Mouse (Mus musculus) right cerebral cortex, postnatal 36 days (tissue): ENCODE results near the gene Mcoln3.

Source experiments
- DNase-seq, 2 experiments: peaks; one replicate each; pipeline ENCODE4 v3.0.0; 2022; ENCODE audit warnings: low spot score in 2 of 2, mixed read lengths in 1 of 2

Mcoln3 gene

GRCm38 (mm10) chr3:146117258-146117996 is at the start of gene Mcoln3:
Gene Mcoln3, plus strand, starts transcription at chr3:146117450.
- no peak for DNase-seq

- no peak for DNase-seq
Observed at GRCm38 (mm10) chr3:146069276-146069675, 48.0 kb upstream of the Mcoln3 start.

GRCm38 (mm10) chr3:146072780-146073179 is 44.5 kb upstream of the Mcoln3 start:
- DNase-seq: no peak

- no peak for DNase-seq
Observed at GRCm38 (mm10) chr3:146080241-146080640, 37.0 kb upstream of the Mcoln3 start.

- no peak for DNase-seq
Observed at GRCm38 (mm10) chr3:146090988-146091657, 26.1 kb upstream of the Mcoln3 start.

GRCm38 (mm10) chr3:146095066-146095465 is 22.2 kb upstream of the Mcoln3 start:
- no peak for DNase-seq

- DNase-seq: no peak
Observed at GRCm38 (mm10) chr3:146096986-146097385, 20.3 kb upstream of the Mcoln3 start.

GRCm38 (mm10) chr3:146097861-146098260 is 19.4 kb upstream of the Mcoln3 start:
- DNase-seq: no peak

- DNase-seq: no peak
Observed at GRCm38 (mm10) chr3:146099925-146100324, 17.3 kb upstream of the Mcoln3 start.

GRCm38 (mm10) chr3:146102049-146102448 is 15.2 kb upstream of the Mcoln3 start:
- DNase-seq: no peak

GRCm38 (mm10) chr3:146107116-146107849 is 10.0 kb upstream of the Mcoln3 start:
- DNase-seq: no peak

GRCm38 (mm10) chr3:146107921-146108571 is 9.2 kb upstream of the Mcoln3 start, which contains the start of gene Wdr63:
Gene Wdr63, minus strand, starts transcription at chr3:146108130.
- peak; percentile 48 to 73 for DNase-seq

GRCm38 (mm10) chr3:146108945-146109344 is 8.3 kb upstream of the Mcoln3 start:
- no peak for DNase-seq

GRCm38 (mm10) chr3:146110358-146110757 is 6.9 kb upstream of the Mcoln3 start:
- DNase-seq: no peak

GRCm38 (mm10) chr3:146110916-146111315 is 6.3 kb upstream of the Mcoln3 start:
- no peak for DNase-seq

- no peak for DNase-seq
Observed at GRCm38 (mm10) chr3:146117997-146118457, 777 bp downstream of the Mcoln3 start.

- DNase-seq: no peak
Observed at GRCm38 (mm10) chr3:146121310-146122124, 4.3 kb downstream of the Mcoln3 start.

GRCm38 (mm10) chr3:146122125-146122420 is 4.8 kb downstream of the Mcoln3 start:
- DNase-seq: no peak

- no peak for DNase-seq
Observed at GRCm38 (mm10) chr3:146122807-146123463, 5.7 kb downstream of the Mcoln3 start.

GRCm38 (mm10) chr3:146123464-146123825 is 6.2 kb downstream of the Mcoln3 start:
- no peak for DNase-seq

GRCm38 (mm10) chr3:146127205-146127604 is 10.0 kb downstream of the Mcoln3 start:
- no peak for DNase-seq
